Mouse (Mus musculus) ovary, postnatal 36 days (tissue): Measurements from ENCODE around the gene Rfx2.

Experiments used
- DNase-seq: peaks from one replicate; pipeline ENCODE4 v3.0.0; 2022; ENCODE audit warnings: low spot score, mixed read lengths

The Rfx2 gene

GRCm38 (mm10) chr17:56753452-56753851 lies 77.4 kb downstream of the Rfx2 start:
- DNase-seq, result no peak

- DNase-seq, result no peak
These were observed 79.3 kb downstream of the Rfx2 start for GRCm38 (mm10) chr17:56751404-56752072.

- DNase-seq, result no peak
These were observed 86.6 kb downstream of the Rfx2 start for GRCm38 (mm10) chr17:56744173-56744572.

- DNase-seq, result no peak
These were observed 90.0 kb downstream of the Rfx2 start for GRCm38 (mm10) chr17:56740788-56741160.

GRCm38 (mm10) chr17:56740118-56740787 lies 90.6 kb downstream of the Rfx2 start:
- no peak for DNase-seq

GRCm38 (mm10) chr17:56738221-56738620 lies 92.6 kb downstream of the Rfx2 start:
- no peak for DNase-seq

GRCm38 (mm10) chr17:56736534-56736933 lies 94.3 kb downstream of the Rfx2 start:
- no peak for DNase-seq

- DNase-seq, result no peak
These were observed 101.2 kb downstream of the Rfx2 start for GRCm38 (mm10) chr17:56729656-56730055.

GRCm38 (mm10) chr17:56729151-56729550 lies 101.7 kb downstream of the Rfx2 start:
- DNase-seq, result no peak

GRCm38 (mm10) chr17:56728117-56728516 lies 102.7 kb downstream of the Rfx2 start:
- no peak for DNase-seq

- DNase-seq, result no peak
These were observed 103.2 kb downstream of the Rfx2 start for GRCm38 (mm10) chr17:56727659-56728058.

GRCm38 (mm10) chr17:56727029-56727649 lies 103.7 kb downstream of the Rfx2 start:
- DNase-seq, result no peak
